In genomic region chr11:118248150-118249011, GRCm38 (mm10) we compare ENCODE assay signal across 8 mouse cellular contexts. TPM values are rescaled to one million over a fixed set of nuclear protein-coding genes. Genes with fewer than 3 reads are reported as not detected.
DNase-seq lines count a peak whose midpoint lies in the region; ATAC-seq lines count a peak whose summit lies in the region.

Cyth1 (minus strand) TSS chr11:118248592.

- H3K4me2 ChIP-seq in hindbrain, embryonic 11.5 days (replicated peaks; ENCODE audit: low read depth, low read length): peak within 1 kb of the TSS; percentile 97

- DNase-seq in Muller cell, postnatal 12 days (ENCODE audit: inconsistent ontology term): peak; percentile 99
- DNase-seq in cerebellum, adult 9-11 months: peak; percentile 98
- DNase-seq in frontal cortex, adult 2 months (ENCODE audit: extremely low spot score in 1 of 2, low spot score in 1 of 2): peak; percentile 97 to 99
- DNase-seq in hindbrain, embryonic 11.5 days (ENCODE audit: low spot score): peak; percentile 99
- peak; percentile 98 to 99 for DNase-seq in layer of hippocampus, postnatal 10 days (ENCODE audit: low spot score in 2 of 2)
- DNase-seq in lung, postnatal 10 days: peak; percentile 100
- peak; percentile 100 for DNase-seq in ovary, postnatal 36 days (ENCODE audit: low spot score)
- DNase-seq in thymus, postnatal 25 days: peak; percentile 100

- H3K4me3 ChIP-seq in hindbrain, embryonic 11.5 days (ENCODE audit: low read depth, low read length): peak within 1 kb of the TSS; percentile 64

- H3K9ac ChIP-seq in hindbrain, embryonic 11.5 days (ENCODE audit: low read depth, low read length): peak within 1 kb of the TSS; percentile 77

- no peaks in the 10 kb centered on the region; the same call in 1 of the 2 replicates for H3K4me1 ChIP-seq in hindbrain, embryonic 11.5 days (replicated peaks; ENCODE audit: control insufficient read depth, insufficient read depth, low read length)

- no peaks in the 10 kb centered on the region for H3K27me3 ChIP-seq in hindbrain, embryonic 11.5 days (ENCODE audit: control insufficient read depth, insufficient read depth, low read length)

- no peaks in the 10 kb centered on the region for H3K36me3 ChIP-seq in hindbrain, embryonic 11.5 days (ENCODE audit: control insufficient read depth, insufficient read depth, low read length)

- peak; percentile 97 for ATAC-seq in hindbrain, embryonic 11.5 days (ENCODE audit: low FRiP score)

- H3K9me3 ChIP-seq in hindbrain, embryonic 11.5 days (ENCODE audit: control insufficient read depth, low read length): no peaks in the 10 kb centered on the region

- under 1% methylated on average over 61 of the region's 86 CpGs for WGBS in hindbrain, embryonic 11.5 days

- H3K27ac ChIP-seq in hindbrain, embryonic 11.5 days (ENCODE audit: low read depth, low read length): 0 out of 2 replicates have a peak within 1 kb of the TSS, but pooled peaks have one; percentile 33

RNA-seq across cellular contexts. Expression of gene Cyth1, which starts in this region (rescaled TPM):
- 70.4 and 90.1 TPM in 2 replicates for polyA plus RNA-seq in frontal cortex, adult 2 months (2012; rRNA removed)
- 16.5 and 16.7 TPM in 2 replicates for polyA plus RNA-seq in hindbrain, embryonic 11.5 days (2014; fragmentation: Nextera tagmentation; extraction: Ambion mirVana)
- 10 to 100 TPM; 59.3 to 63.5 TPM for total RNA-seq in layer of hippocampus, postnatal 10 days (2021)

Comparison
In these comparisons a context has a peak if more than half of its experiments do, and no peak if none do; other contexts are left out.
1. Peak in every context shown above with its lines: DNase-seq, ATAC-seq, H3K4me3 ChIP-seq and H3K27ac ChIP-seq.